Mouse (Mus musculus) forebrain, postnatal 0 days (tissue): ENCODE results near the gene Plcb4. TPM values are rescaled to one million over a fixed set of nuclear protein-coding genes. Genes with fewer than 3 reads are reported as not detected.
A peak's percentile ranks its signal among the peaks of the same experiment; 100 is the strongest.

Experiments used
- ATAC-seq: fragments of 200-750 bp; cut with Nextera tagmentation; 2 replicates; pipeline ENCODE4 v1.8.0; 2017; ENCODE audit warnings: mild to moderate bottlenecking, moderate library complexity
- DNase-seq: peaks from one replicate; pipeline ENCODE4 v3.0.0-alpha.2; 2015
- H3K27ac ChIP-seq: fragments of 300-500 bp; sonication (generic); 2 replicates; pipeline ENCODE4 v1.5.1; 2014; ENCODE audit warnings: low read depth, mild to moderate bottlenecking, antibody characterized with exemption, low read length, moderate library complexity, mixed read lengths
- H3K27me3 ChIP-seq: fragments of 300-500 bp; sonication (generic); 2 replicates; pipeline ENCODE4 v1.6.1; 2014; ENCODE audit warnings: mild to moderate bottlenecking, low read length, mixed read lengths; ENCODE audit not compliant: insufficient read depth
- H3K36me3 ChIP-seq: fragments of 300-500 bp; sonication (generic); 2 replicates; pipeline ENCODE4 v1.6.1; 2014; ENCODE audit warnings: mild to moderate bottlenecking, moderate library complexity; ENCODE audit not compliant: insufficient read depth
- H3K4me1 ChIP-seq: fragments of 300-500 bp; sonication (generic); 2 replicates; pipeline ENCODE4 v1.6.1; 2014; ENCODE audit warnings: antibody characterized with exemption; ENCODE audit not compliant: insufficient read depth
- H3K4me2 ChIP-seq: fragments of 300-500 bp; sonication (generic); 2 replicates; pipeline ENCODE4 v1.6.1; 2014; ENCODE audit warnings: low read depth, mild to moderate bottlenecking, moderate library complexity
- H3K4me3 ChIP-seq: fragments of 300-500 bp; sonication (generic); 2 replicates; pipeline ENCODE4 v1.5.1; 2014; ENCODE audit warnings: low read depth, low read length, mixed read lengths
- H3K9ac ChIP-seq: fragments of 300-500 bp; sonication (generic); 2 replicates; pipeline ENCODE4 v1.6.1; 2014; ENCODE audit warnings: mild to moderate bottlenecking
- H3K9me3 ChIP-seq: fragments of 300-500 bp; sonication (generic); 2 replicates; pipeline ENCODE4 v1.6.1; 2016; ENCODE audit warnings: low read length
- CTCF ChIP-seq: sonication (generic); IDR thresholded peaks from 2 replicates; pipeline ENCODE4 v1.5.1; 2016; ENCODE audit warnings: antibody characterized with exemption, control low read depth, low read depth
- WGBS: fragments of 180-500 bp; shearing (Covaris S2); extraction: QIAGEN DNeasy Blood & Tissue Kit; methylation state at CpG from one replicate; pipeline ENCODE4 v1.1.7; 2014; 5-methylcytosine and 5-hydroxymethylcytosine counted together
- polyA plus RNA-seq: library from polyadenylated mRNA; unstranded; fragments of >200 nt; fragmentation: Nextera tagmentation; extraction: Ambion mirVana; gene quantifications from 2 replicates; pipeline ENCODE4 v1.2.1, GENCODE M21; 2015
- total RNA-seq: library from RNA; depleted of rRNA; stranded (reverse); fragments of >200 nt; gene quantifications from 2 replicates; pipeline ENCODE4 v1.2.3, GENCODE M21; 2014

Gene Plcb4
- total and polyA plus RNA-seq, 2 experiments from 2014 or later, result 15.5 to 39.7 TPM

- H3K27me3 ChIP-seq, result no peaks in the 10 kb centered on the region
- H3K9me3 ChIP-seq, result no peaks in the 10 kb centered on the region
- H3K9ac ChIP-seq, result no peak overlapping the region
- H3K4me1 ChIP-seq, result no peaks in the 10 kb centered on the region; the same call in 1 of the 2 replicates
- no peak overlapping the region for H3K27ac ChIP-seq
- ATAC-seq (no peak), DNase-seq (no peak)
- H3K4me2 ChIP-seq, result no peak overlapping the region
- H3K4me3 ChIP-seq, result no peak overlapping the region
- no peak; the same call in 1 of the 2 replicates for TF ChIP-seq CTCF
- WGBS, result 82% methylated on average over 11 of the region's 11 CpGs
- H3K36me3 ChIP-seq, result no peaks in the 10 kb centered on the region
Measured at GRCm38 (mm10) chr2:135993314-135993713, 334.5 kb downstream of the Plcb4 start.

- WGBS, result 88% methylated on average over 4 of the region's 4 CpGs
- no peak overlapping the region for H3K4me3 ChIP-seq
- no peaks in the 10 kb centered on the region for H3K36me3 ChIP-seq
- H3K9ac ChIP-seq, result no peak overlapping the region
- H3K9me3 ChIP-seq, result no peaks in the 10 kb centered on the region
- no peak for ATAC-seq
- no peak for TF ChIP-seq CTCF
- no peaks in the 10 kb centered on the region for H3K27me3 ChIP-seq
- H3K4me2 ChIP-seq, result no peak overlapping the region
- no peak overlapping the region for H3K27ac ChIP-seq
- DNase-seq, result no peak
- no peaks in the 10 kb centered on the region; the same call in 1 of the 2 replicates for H3K4me1 ChIP-seq
Measured at GRCm38 (mm10) chr2:135995196-135995595, 336.4 kb downstream of the Plcb4 start.

- Histone ChIP-seq H3K9ac (no peak overlapping the region), H3K27me3 (no peaks in the 10 kb centered on the region), H3K4me1 (no peaks in the 10 kb centered on the region; the same call in 1 of the 2 replicates), H3K4me2 (no peak overlapping the region), H3K36me3 (no peaks in the 10 kb centered on the region), H3K27ac (no peak overlapping the region), H3K4me3 (no peak overlapping the region), H3K9me3 (no peaks in the 10 kb centered on the region)
- no peak for DNase-seq
- TF ChIP-seq CTCF, result no peak
- 82% methylated on average over 6 of the region's 6 CpGs for WGBS
- no peak for ATAC-seq
Measured at GRCm38 (mm10) chr2:135996936-135997335, 338.1 kb downstream of the Plcb4 start.

GRCm38 (mm10) chr2:135997361-135998150, 338.7 kb downstream of the Plcb4 start:
- Histone ChIP-seq H3K4me3 (no peak overlapping the region), H3K27me3 (no peaks in the 10 kb centered on the region), H3K9me3 (no peaks in the 10 kb centered on the region), H3K4me2 (peak overlapping the region; percentile 37), H3K27ac (peak overlapping the region; percentile 47; the same call in 1 of the 2 replicates), H3K9ac (peak overlapping the region; percentile 47), H3K36me3 (no peaks in the 10 kb centered on the region), H3K4me1 (no peaks in the 10 kb centered on the region; the same call in 1 of the 2 replicates)
- ATAC-seq (peak; percentile 46), DNase-seq (peak; percentile 64)
- 30% methylated on average over 18 of the region's 18 CpGs for WGBS
- no peak for TF ChIP-seq CTCF

- H3K4me2 ChIP-seq, result no peak overlapping the region
- H3K9me3 ChIP-seq, result no peaks in the 10 kb centered on the region
- 90% methylated on average over 7 of the region's 7 CpGs for WGBS
Measured at GRCm38 (mm10) chr2:135998886-135999285, 340.1 kb downstream of the Plcb4 start.

GRCm38 (mm10) chr2:135999361-135999760, 340.6 kb downstream of the Plcb4 start:
- H3K4me1 ChIP-seq, result no peaks in the 10 kb centered on the region; the same call in 1 of the 2 replicates
- no peaks in the 10 kb centered on the region for H3K27me3 ChIP-seq
- 72% methylated on average over 1 of the region's 1 CpGs for WGBS

More at GRCm38 (mm10) chr2:135998886-135999285, 340.1 kb downstream of the Plcb4 start:
- H3K9ac ChIP-seq, result no peak overlapping the region
- ATAC-seq (no peak), DNase-seq (no peak)
- no peaks in the 10 kb centered on the region; the same call in 1 of the 2 replicates for H3K4me1 ChIP-seq
- H3K27ac ChIP-seq, result no peak overlapping the region
- no peaks in the 10 kb centered on the region for H3K36me3 ChIP-seq
- TF ChIP-seq CTCF, result no peak
- no peak overlapping the region for H3K4me3 ChIP-seq
- H3K27me3 ChIP-seq, result no peaks in the 10 kb centered on the region

GRCm38 (mm10) chr2:136000933-136001332, 342.1 kb downstream of the Plcb4 start:
- Histone ChIP-seq H3K27ac (no peak overlapping the region), H3K27me3 (no peaks in the 10 kb centered on the region), H3K9me3 (no peaks in the 10 kb centered on the region), H3K4me1 (no peaks in the 10 kb centered on the region; the same call in 1 of the 2 replicates), H3K4me3 (no peak overlapping the region), H3K36me3 (no peaks in the 10 kb centered on the region), H3K9ac (no peak overlapping the region), H3K4me2 (no peak overlapping the region)
- no peak for DNase-seq
- no peak for TF ChIP-seq CTCF
- peak; percentile 44 for ATAC-seq
- 44% methylated on average over 5 of the region's 5 CpGs for WGBS

More at GRCm38 (mm10) chr2:135999361-135999760, 340.6 kb downstream of the Plcb4 start:
- TF ChIP-seq CTCF, result peak; percentile 46
- Histone ChIP-seq H3K4me2 (no peak overlapping the region), H3K36me3 (no peaks in the 10 kb centered on the region), H3K9ac (no peak overlapping the region), H3K9me3 (no peaks in the 10 kb centered on the region), H3K4me3 (no peak overlapping the region), H3K27ac (no peak overlapping the region)
- DNase-seq (no peak), ATAC-seq (no peak)
